Comparison of ENCODE assay signal across 22 mouse cellular contexts in genomic region chr6:98995681-98996080, GRCm38 (mm10).
DNase-seq lines count a peak whose midpoint lies in the region; ATAC-seq and TF ChIP-seq lines count a peak whose summit lies in the region.
"Had no signal": no experiment of that assay in that cellular context is flagged by ENCODE, and none has a peak within 500 bp of the region (broad histone marks: within the 10 kb centered on the region; RNA-seq: fewer than 3 reads in every experiment).

No protein-coding gene starts in this region.

- TF ChIP-seq POLR2A in liver, adult 2 months (IDR thresholded peaks at IDR 0.05; ENCODE audit: extremely low read depth, insufficient read depth, low read length) = no peak
- no peak for TF ChIP-seq POLR2A in CH12.LX (IDR thresholded peaks at IDR 0.05; ENCODE audit: low read depth, low read length)

- WGBS in heart, embryonic 13.5 days = 62% methylated on average over 4 of the region's 4 CpGs
- 66% methylated on average over 4 of the region's 4 CpGs for WGBS in heart, embryonic 12.5 days
- 58% methylated on average over 4 of the region's 4 CpGs for WGBS in heart, embryonic 16.5 days
- 82% methylated on average over 4 of the region's 4 CpGs for whole genome bisulfite sequencing in liver, adult 2 months
- WGBS in liver, embryonic 11.5 days = 85% methylated on average over 4 of the region's 4 CpGs

- H3K9me3 ChIP-seq in heart, embryonic 13.5 days = no peaks in the 10 kb centered on the region
- no peaks in the 10 kb centered on the region for H3K9me3 ChIP-seq in heart, embryonic 12.5 days (replicated peaks)
- no peaks in the 10 kb centered on the region for H3K9me3 ChIP-seq in heart, embryonic 16.5 days (replicated peaks; ENCODE audit: control insufficient read depth, low read length)
- H3K9me3 ChIP-seq in liver, embryonic 11.5 days (ENCODE audit: control insufficient read depth, low read length) = no peaks in the 10 kb centered on the region
- no peaks in the 10 kb centered on the region for H3K9me3 ChIP-seq in CH12.LX (replicated peaks; ENCODE audit: low read length)
- H3K9me3 ChIP-seq: embryonic facial prominence, embryonic 10.5 days; embryonic facial prominence, embryonic 12.5 days; forebrain, embryonic 13.5 days; forebrain, embryonic 15.5 days had no signal

- H3K4me2 ChIP-seq in heart, embryonic 13.5 days = no peak overlapping the region
- no peak overlapping the region for H3K4me2 ChIP-seq in heart, embryonic 12.5 days
- no peak overlapping the region for H3K4me2 ChIP-seq in heart, embryonic 16.5 days (ENCODE audit: low read depth, low read length)
- no peak overlapping the region for H3K4me2 ChIP-seq in liver, embryonic 11.5 days
- H3K4me2 ChIP-seq in CH12.LX (ENCODE audit: insufficient read depth, low read depth, poor library complexity, severe bottlenecking) = no peak overlapping the region; the same call in 1 of the 2 replicates
- H3K4me2 ChIP-seq: embryonic facial prominence, embryonic 12.5 days; forebrain, embryonic 13.5 days; forebrain, embryonic 15.5 days had no signal

- H3K27me3 ChIP-seq in heart, embryonic 13.5 days (replicated peaks) = no peaks in the 10 kb centered on the region
- no peaks in the 10 kb centered on the region for H3K27me3 ChIP-seq in heart, embryonic 12.5 days (replicated peaks)
- no peaks in the 10 kb centered on the region for H3K27me3 ChIP-seq in heart, embryonic 16.5 days (ENCODE audit: control insufficient read depth, insufficient read depth, low read length)
- H3K27me3 ChIP-seq in liver, adult 2 months (ENCODE audit: control insufficient read depth, insufficient read depth, low read length) = no peaks in the 10 kb centered on the region
- H3K27me3 ChIP-seq in liver, embryonic 11.5 days (replicated peaks; ENCODE audit: control insufficient read depth, insufficient read depth, low read length) = no peaks in the 10 kb centered on the region
- H3K27me3 ChIP-seq in CH12.LX (replicated peaks) = no peaks in the 10 kb centered on the region
- H3K27me3 ChIP-seq: embryonic facial prominence, embryonic 12.5 days; forebrain, embryonic 15.5 days; Patski had no signal

- TF ChIP-seq CTCF in liver, adult 2 months (IDR thresholded peaks at IDR 0.05; ENCODE audit: low read depth, low read length) = no peak
- TF ChIP-seq CTCF in CH12.LX (conservative IDR thresholded peaks at IDR 0.05 in 1 of 2, IDR thresholded peaks at IDR 0.05 in 1 of 2; ENCODE audit: low read depth in 2 of 2, low read length in 2 of 2) = no peak

- H3K27ac ChIP-seq in heart, embryonic 13.5 days (replicated peaks) = peak overlapping the region; percentile 36; the same call in 1 of the 2 replicates
- H3K27ac ChIP-seq in heart, embryonic 12.5 days (ENCODE audit: poor library complexity, severe bottlenecking) = no peak overlapping the region; the same call in 1 of the 2 replicates
- no peak overlapping the region for H3K27ac ChIP-seq in heart, embryonic 16.5 days (ENCODE audit: low read length)
- no peak overlapping the region for H3K27ac ChIP-seq in liver, adult 2 months (replicated peaks; ENCODE audit: insufficient read depth, low read depth, low read length)
- no peak overlapping the region for H3K27ac ChIP-seq in liver, embryonic 11.5 days (ENCODE audit: low read depth, low read length)
- peak overlapping the region; percentile 66 for H3K27ac ChIP-seq in CH12.LX (ENCODE audit: insufficient read depth, low read depth)
- H3K27ac ChIP-seq: embryonic facial prominence, embryonic 10.5 days; embryonic facial prominence, embryonic 12.5 days; forebrain, embryonic 15.5 days had no signal

- H3K4me1 ChIP-seq in heart, embryonic 13.5 days = peaks cover 91% of the 10 kb centered on the region
- H3K4me1 ChIP-seq in heart, embryonic 12.5 days (replicated peaks) = peaks cover 75% of the 10 kb centered on the region
- peaks cover 58% of the 10 kb centered on the region for H3K4me1 ChIP-seq in heart, embryonic 16.5 days (ENCODE audit: control insufficient read depth, insufficient read depth, low read length)
- H3K4me1 ChIP-seq in liver, adult 2 months (ENCODE audit: control insufficient read depth, insufficient read depth, low read length) = no peaks in the 10 kb centered on the region; the same call in 1 of the 2 replicates
- H3K4me1 ChIP-seq in liver, embryonic 11.5 days (replicated peaks; ENCODE audit: control insufficient read depth, insufficient read depth, low read length) = peaks cover 17% of the 10 kb centered on the region
- H3K4me1 ChIP-seq in CH12.LX (ENCODE audit: control insufficient read depth in 1 of 2, insufficient read depth in 2 of 2) = peaks cover 36 to 99% of the 10 kb centered on the region in 2 experiments

- in situ Hi-C loops in CH12.LX (cut with MboI; ENCODE audit: low pct_ligation_motif_present, low pct_unique_long_range_greater_than_20kb, low sequenced_read_pairs) = no loop called here

- TF ChIP-seq EP300 in CH12.LX (IDR thresholded peaks at IDR 0.05; ENCODE audit: low read length) = no peak

- dilution Hi-C loops in CH12.LX (cut with MboI; ENCODE audit: extremely low pct_ligation_motif_present, extremely low pct_unique_long_range_greater_than_20kb, low sequenced_read_pairs) = no loop called here

- no peak for TF ChIP-seq RAD21 in CH12.LX (IDR thresholded peaks at IDR 0.05; ENCODE audit: low read depth, low read length)

- peaks cover 29% of the 10 kb centered on the region; the same call in 1 of the 2 replicates for H3K79me2 ChIP-seq in liver, adult 2 months (ENCODE audit: control insufficient read depth, insufficient read depth, low read length)
- peaks cover 96% of the 10 kb centered on the region for H3K79me2 ChIP-seq in CH12.LX (replicated peaks; ENCODE audit: control insufficient read depth, extremely low read depth, insufficient read depth, poor library complexity, severe bottlenecking)

- no peak overlapping the region for H3K4me3 ChIP-seq in heart, embryonic 13.5 days
- no peak overlapping the region for H3K4me3 ChIP-seq in heart, embryonic 12.5 days
- H3K4me3 ChIP-seq in heart, embryonic 16.5 days (ENCODE audit: low read length) = no peak overlapping the region
- H3K4me3 ChIP-seq in liver, adult 2 months (ENCODE audit: insufficient read depth, low read depth, low read length) = no peak overlapping the region
- H3K4me3 ChIP-seq in liver, embryonic 11.5 days (ENCODE audit: low read depth, low read length) = no peak overlapping the region
- peak overlapping the region in 1 of 3 experiments; percentile 22 for H3K4me3 ChIP-seq in CH12.LX (replicated peaks in 1 of 3; ENCODE audit: low read depth in 2 of 3, low read length in 2 of 3, poor library complexity in 1 of 3)
- H3K4me3 ChIP-seq: embryonic facial prominence, embryonic 10.5 days; embryonic facial prominence, embryonic 12.5 days; forebrain, embryonic 13.5 days; forebrain, embryonic 15.5 days had no signal

- no peak for DNase-seq in heart, adult 18-20 months
- peak; percentile 48 for DNase-seq in liver, adult 2 months (ENCODE audit: extremely low read depth, low read depth, low spot score)
- DNase-seq in liver, embryonic 11.5 days (ENCODE audit: low spot score) = no peak
- no peak for DNase-seq in CH12.LX (ENCODE audit: extremely low read depth)
- DNase-seq in ovary, adult 18-20 months (ENCODE audit: low spot score) = no peak
- DNase-seq: adrenal gland, adult 8-10 months; adrenal gland, postnatal 14 days; adrenal gland, postnatal 36 days; cerebellum, adult 11-12 months; cerebellum, adult 2 months; cerebellum, adult 9-10 months; cerebellum, postnatal 10 days; cerebellum, postnatal 25 days had no signal

- no peak overlapping the region for H3K9ac ChIP-seq in heart, embryonic 13.5 days
- no peak overlapping the region for H3K9ac ChIP-seq in heart, embryonic 12.5 days
- no peak overlapping the region for H3K9ac ChIP-seq in heart, embryonic 16.5 days (ENCODE audit: low read length)
- H3K9ac ChIP-seq in liver, adult 2 months (ENCODE audit: low read depth, low read length) = no peak overlapping the region
- no peak overlapping the region for H3K9ac ChIP-seq in liver, embryonic 11.5 days (ENCODE audit: low read depth, low read length)
- H3K9ac ChIP-seq in CH12.LX (ENCODE audit: insufficient read depth, low read depth) = no peak overlapping the region
- H3K9ac ChIP-seq: embryonic facial prominence, embryonic 12.5 days; forebrain, embryonic 13.5 days; forebrain, embryonic 15.5 days had no signal

- no peak for ATAC-seq in heart, embryonic 13.5 days (ENCODE audit: extremely low read depth, insufficient number of reproducible peaks, low FRiP score, low TSS enrichment)
- ATAC-seq in heart, embryonic 12.5 days (ENCODE audit: insufficient number of reproducible peaks, low FRiP score) = no peak
- 0 out of 2 replicates have a peak, but pooled peaks have one; percentile 46 for ATAC-seq in heart, embryonic 16.5 days (replicated peaks; ENCODE audit: extremely low read depth, insufficient read depth, low FRiP score)
- no peak for ATAC-seq in liver, embryonic 11.5 days (replicated peaks; ENCODE audit: low FRiP score)
- ATAC-seq: activated CD4-positive, CD25-positive, alpha-beta regulatory T cell, adult 4 months; forebrain, embryonic 13.5 days; forebrain, embryonic 15.5 days; Patski had no signal

- peaks cover 8% of the 10 kb centered on the region for H3K36me3 ChIP-seq in heart, embryonic 13.5 days
- H3K36me3 ChIP-seq in heart, embryonic 12.5 days = peaks cover 9% of the 10 kb centered on the region; the same call in 1 of the 2 replicates
- no peaks in the 10 kb centered on the region for H3K36me3 ChIP-seq in heart, embryonic 16.5 days (ENCODE audit: control insufficient read depth, insufficient read depth)
- peaks cover 2% of the 10 kb centered on the region; the same call in 1 of the 2 replicates for H3K36me3 ChIP-seq in liver, adult 2 months (ENCODE audit: control insufficient read depth, insufficient read depth, low read length)
- no peaks in the 10 kb centered on the region for H3K36me3 ChIP-seq in liver, embryonic 11.5 days (ENCODE audit: control insufficient read depth, insufficient read depth, low read length)
- peaks cover 38 to 55% of the 10 kb centered on the region in 2 experiments for H3K36me3 ChIP-seq in CH12.LX (replicated peaks in 1 of 2; ENCODE audit: control insufficient read depth in 1 of 2, insufficient read depth in 1 of 2, low read length in 1 of 2)
- H3K36me3 ChIP-seq: embryonic facial prominence, embryonic 12.5 days; forebrain, embryonic 15.5 days had no signal

TF ChIP-seq in CH12.LX, 34 proteins besides CTCF, POLR2A, EP300 and RAD21 (continues in another document):
- TF ChIP-seq BHLHE40 (IDR thresholded peaks at IDR 0.05; ENCODE audit: low read depth, low read length) (no peak), NRF1 (IDR thresholded peaks at IDR 0.05; ENCODE audit: low read depth, low read length) (no peak), ZNF384 (IDR thresholded peaks at IDR 0.05; ENCODE audit: low read depth, low read length) (no peak), TCF12 (IDR thresholded peaks at IDR 0.05; ENCODE audit: low read depth, low read length) (no peak), CHD2 (IDR thresholded peaks at IDR 0.05; ENCODE audit: low read length) (no peak), SIN3A (IDR thresholded peaks at IDR 0.05; ENCODE audit: low read length) (no peak), POLR2AphosphoS2 (IDR thresholded peaks at IDR 0.05; ENCODE audit: low read depth, low read length) (no peak), MAFK (IDR thresholded peaks at IDR 0.05; ENCODE audit: insufficient replicate concordance, low read length) (no peak), MXI1 (IDR thresholded peaks at IDR 0.05; ENCODE audit: low read depth, low read length) (no peak), GABPA (IDR thresholded peaks at IDR 0.05; ENCODE audit: insufficient replicate concordance, low read depth, low read length) (no peak)

Comparison
In these comparisons a context has a peak if more than half of its experiments do, and no peak if none do; other contexts are left out.
1. H3K27ac ChIP-seq: peak in heart, embryonic 13.5 days (single experiment) and CH12.LX (single experiment); none in heart, embryonic 12.5 days (single experiment), heart, embryonic 16.5 days (single experiment), liver, adult 2 months (single experiment) and liver, embryonic 11.5 days (single experiment).